ENCODE assay signal across 8 mouse cellular contexts in the genomic region with DNA sequence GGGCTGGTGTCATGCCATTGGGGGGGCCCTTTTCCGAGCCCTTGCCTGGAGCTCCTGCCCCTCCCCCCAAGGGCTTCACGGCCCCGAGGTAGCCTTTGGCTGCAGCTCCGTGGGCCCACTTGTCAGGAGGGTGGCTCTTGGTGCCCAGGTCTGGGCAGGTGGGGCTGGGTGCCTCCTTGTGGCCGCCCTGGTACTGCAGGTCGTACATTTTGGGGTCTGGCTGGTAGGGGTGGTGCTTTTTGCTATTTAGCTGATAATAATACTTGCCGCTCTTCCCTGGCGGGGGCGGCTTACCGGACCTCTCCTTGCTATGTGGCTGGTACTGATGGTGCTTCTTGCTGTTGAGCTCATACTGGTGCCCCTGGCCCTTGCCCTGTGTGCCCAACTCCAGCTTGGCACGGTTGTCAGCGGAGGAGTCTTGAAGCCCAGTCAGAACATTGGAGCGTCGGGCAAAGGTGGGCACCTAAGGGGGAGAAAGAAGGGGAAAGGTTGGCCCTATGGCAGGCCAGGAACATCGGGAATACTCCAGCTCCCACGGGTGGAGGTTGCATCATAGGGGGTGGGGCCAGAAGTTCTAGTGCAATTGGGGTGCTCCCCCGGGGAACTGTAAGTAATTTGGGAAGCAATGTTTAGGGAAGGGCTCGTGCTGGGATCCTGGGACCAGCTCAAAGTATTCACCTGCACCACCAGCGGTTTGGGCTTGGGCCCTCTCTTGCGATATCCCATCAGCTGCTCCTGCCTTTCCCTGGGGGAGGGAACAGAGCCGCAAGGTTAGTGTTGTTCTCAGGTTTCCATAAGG. TPM values are rescaled to one million over a fixed set of nuclear protein-coding genes. Genes with fewer than 3 reads are reported as not detected.
DNase-seq lines count a peak whose midpoint lies in the region; ATAC-seq lines count a peak whose summit lies in the region.

No protein-coding gene starts in this region.

- DNase-seq in heart, embryonic 10.5 days (ENCODE audit: low spot score) = no peak
- no peak for DNase-seq in heart, postnatal 25 days (ENCODE audit: low spot score)
- peak; percentile 63 to 79 for DNase-seq in CD8-positive naive resting alpha-beta T cell, adult 2 months (ENCODE audit: low read depth in 2 of 2, low spot score in 2 of 2)
- DNase-seq in cerebellum, adult 9-10 months = peak; percentile 52
- peak; percentile 53 to 61 for DNase-seq in heart, postnatal 14 days
- no peak for DNase-seq in liver, embryonic 13.5 days
- DNase-seq in c-Kit-positive CD71-positive TER-119-positive erythroid progenitor cells, embryonic 14.5 days (ENCODE audit: low spot score) = no peak

- 21% methylated on average over 21 of the region's 21 CpGs for WGBS in heart, embryonic 10.5 days
- WGBS in liver, embryonic 13.5 days (ENCODE audit: insufficient replicate concordance) = 40% methylated on average over 21 of the region's 21 CpGs
- 20% methylated on average over 21 of the region's 21 CpGs for WGBS in neural tube, embryonic 14.5 days

- H3K9me3 ChIP-seq in heart, embryonic 10.5 days = no peaks in the 10 kb centered on the region
- no peaks in the 10 kb centered on the region for H3K9me3 ChIP-seq in liver, embryonic 13.5 days (replicated peaks)
- no peaks in the 10 kb centered on the region for H3K9me3 ChIP-seq in neural tube, embryonic 14.5 days (ENCODE audit: control insufficient read depth, low read length)

- 0 out of 2 replicates have a peak overlapping the region, but pooled peaks have one; percentile 6 for H3K27ac ChIP-seq in heart, embryonic 10.5 days
- H3K27ac ChIP-seq in liver, embryonic 13.5 days = no peak overlapping the region
- no peak overlapping the region for H3K27ac ChIP-seq in neural tube, embryonic 14.5 days (ENCODE audit: low read depth, low read length)

- no peak for ATAC-seq in liver, embryonic 13.5 days (ENCODE audit: low read depth)
- ATAC-seq in neural tube, embryonic 14.5 days (ENCODE audit: low read depth) = no peak

- H3K4me2 ChIP-seq in liver, embryonic 13.5 days = 0 out of 2 replicates have a peak overlapping the region, but pooled peaks have one; percentile 79
- H3K4me2 ChIP-seq in neural tube, embryonic 14.5 days (ENCODE audit: low read depth, low read length) = 0 out of 2 replicates have a peak overlapping the region, but pooled peaks have one; percentile 99

- intact Hi-C loops in heart, postnatal 25 days (cut with DNase I) = loop anchor here (2.0 kb wide), 1 partner anchor 25 kb away; no protein-coding TSS in a partner anchor
- intact Hi-C loops in heart, postnatal 14 days (cut with DNase I) = no loop called here

- peak overlapping the region; percentile 71; the same call in 1 of the 2 replicates for H3K4me3 ChIP-seq in heart, embryonic 10.5 days
- no peak overlapping the region for H3K4me3 ChIP-seq in liver, embryonic 13.5 days (replicated peaks)
- peak overlapping the region; percentile 4; the same call in 1 of the 2 replicates for H3K4me3 ChIP-seq in neural tube, embryonic 14.5 days (ENCODE audit: low read depth, low read length)

- H3K27me3 ChIP-seq in heart, embryonic 10.5 days (ENCODE audit: insufficient read depth, poor library complexity, severe bottlenecking) = peaks cover 82% of the 10 kb centered on the region
- H3K27me3 ChIP-seq in liver, embryonic 13.5 days = peaks cover 71% of the 10 kb centered on the region
- H3K27me3 ChIP-seq in neural tube, embryonic 14.5 days (ENCODE audit: control insufficient read depth, insufficient read depth, low read length) = peaks cover 23% of the 10 kb centered on the region

- H3K9ac ChIP-seq in liver, embryonic 13.5 days = no peak overlapping the region
- H3K9ac ChIP-seq in neural tube, embryonic 14.5 days (replicated peaks; ENCODE audit: low read depth, low read length) = no peak overlapping the region

- H3K36me3 ChIP-seq in heart, embryonic 10.5 days = peaks cover 28% of the 10 kb centered on the region
- peaks cover 23% of the 10 kb centered on the region for H3K36me3 ChIP-seq in liver, embryonic 13.5 days
- peaks cover 27% of the 10 kb centered on the region for H3K36me3 ChIP-seq in neural tube, embryonic 14.5 days (ENCODE audit: control insufficient read depth, insufficient read depth, low read length)

- peaks cover 70% of the 10 kb centered on the region for H3K4me1 ChIP-seq in heart, embryonic 10.5 days
- H3K4me1 ChIP-seq in liver, embryonic 13.5 days (replicated peaks) = peaks cover 57% of the 10 kb centered on the region
- H3K4me1 ChIP-seq in neural tube, embryonic 14.5 days (ENCODE audit: control insufficient read depth, insufficient read depth, low read length) = peaks cover 49% of the 10 kb centered on the region

RNA-seq across cellular contexts. Expression of gene Cbx4, which starts 4.0 kb away (rescaled TPM):
- polyA plus RNA-seq in heart, embryonic 10.5 days (2016; fragmentation: Nextera tagmentation; extraction: Ambion mirVana) = 8.9 and 9.0 TPM in 2 replicates
- total RNA-seq in heart, postnatal 25 days (2021) = 10 to 100 TPM; 14.0 to 14.8 TPM
- total RNA-seq in heart, postnatal 14 days (2021) = 10 to 100 TPM; 15.2 to 17.8 TPM
- 2.0 and 2.4 TPM in 2 replicates for polyA plus RNA-seq in liver, embryonic 13.5 days (2015; fragmentation: Nextera tagmentation; extraction: Ambion mirVana)
- 14.5 and 15.1 TPM in 2 replicates for polyA plus RNA-seq in neural tube, embryonic 14.5 days (2014; fragmentation: Nextera tagmentation; extraction: Ambion mirVana)

RNA-seq across cellular contexts. Expression of gene Cbx8, which starts 41.3 kb away (rescaled TPM):
- polyA plus RNA-seq in heart, embryonic 10.5 days (2016; fragmentation: Nextera tagmentation; extraction: Ambion mirVana) = 9.1 and 9.7 TPM in 2 replicates
- 1 to 10 TPM; 4.4 to 7.6 TPM for total RNA-seq in heart, postnatal 25 days (2021)
- 1 to 10 TPM; 6.0 to 6.1 TPM for total RNA-seq in heart, postnatal 14 days (2021)
- 2.4 and 2.8 TPM in 2 replicates for polyA plus RNA-seq in liver, embryonic 13.5 days (2015; fragmentation: Nextera tagmentation; extraction: Ambion mirVana)
- polyA plus RNA-seq in neural tube, embryonic 14.5 days (2014; fragmentation: Nextera tagmentation; extraction: Ambion mirVana) = 7.7 and 10.1 TPM in 2 replicates

RNA-seq across cellular contexts. Expression of gene Cbx2, which starts 59.3 kb away (rescaled TPM):
- polyA plus RNA-seq in heart, embryonic 10.5 days (2016; fragmentation: Nextera tagmentation; extraction: Ambion mirVana) = 37.4 and 56.0 TPM in 2 replicates
- 1 to 10 TPM; 3.8 to 3.9 TPM for total RNA-seq in heart, postnatal 25 days (2021)
- 1 to 10 TPM; 5.0 to 5.3 TPM for total RNA-seq in heart, postnatal 14 days (2021)
- polyA plus RNA-seq in liver, embryonic 13.5 days (2015; fragmentation: Nextera tagmentation; extraction: Ambion mirVana) = 3.8 and 4.1 TPM in 2 replicates
- 5.7 and 11.5 TPM in 2 replicates for polyA plus RNA-seq in neural tube, embryonic 14.5 days (2014; fragmentation: Nextera tagmentation; extraction: Ambion mirVana)

Comparison
In these comparisons a context has a peak if more than half of its experiments do, and no peak if none do; other contexts are left out.
1. DNase-seq: peak in CD8-positive naive resting alpha-beta T cell, adult 2 months (2 of 2), cerebellum, adult 9-10 months (single experiment) and heart, postnatal 14 days (2 of 2); none in heart, embryonic 10.5 days (single experiment), heart, postnatal 25 days (single experiment), liver, embryonic 13.5 days (single experiment) and c-Kit-positive CD71-positive TER-119-positive erythroid progenitor cells, embryonic 14.5 days (single experiment).